Comparison of ENCODE assay signal across 14 mouse cellular contexts in the genomic region with DNA sequence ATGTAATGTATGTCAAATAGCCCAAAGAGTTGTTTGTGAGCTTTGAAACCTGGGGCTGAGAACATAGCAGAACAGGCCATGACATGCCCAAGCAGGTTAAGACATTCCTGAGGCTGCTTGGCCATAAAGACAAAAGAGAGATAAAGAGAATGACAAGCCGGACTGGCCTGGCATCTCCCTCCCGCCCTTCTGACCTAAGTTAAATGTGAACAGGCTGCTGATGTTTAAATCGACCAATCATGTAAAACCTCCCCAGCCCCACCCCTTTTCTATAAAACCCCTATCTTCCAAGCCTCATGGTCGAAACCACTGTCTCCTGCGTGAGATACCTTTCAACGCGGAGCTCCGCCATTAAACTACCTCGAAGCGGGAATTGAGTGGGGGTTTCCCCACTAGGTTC. TPM values are rescaled to one million over a fixed set of nuclear protein-coding genes. Genes with fewer than 3 reads are reported as not detected.
DNase-seq lines count a peak whose midpoint lies in the region.
"Had no signal": no experiment of that assay in that cellular context is flagged by ENCODE, and none has a peak within 500 bp of the region (broad histone marks: within the 10 kb centered on the region; RNA-seq: fewer than 3 reads in every experiment).

No protein-coding gene starts in this region.

- DNase-seq in ES-CJ7 (ENCODE audit: low read depth, low spot score), result peak; percentile 88
- DNase-seq in R1 (ENCODE audit: low read depth, low spot score), result peak; percentile 91
- DNase-seq in adrenal gland, postnatal 25 days, result no peak
- no peak for DNase-seq in ovary, postnatal 10 days (ENCODE audit: low spot score)
- DNase-seq in right cerebral cortex, postnatal 14 days, result no peak
- DNase-seq: adrenal gland, adult 8-10 months; adrenal gland, postnatal 14 days; cerebellum, adult 11 months; cerebellum, adult 18-20 months; cerebellum, adult 8-10 months; cerebellum, adult 9-11 months; cerebellum, postnatal 14 days; cerebellum, postnatal 36 days; embryo, embryonic 11 days had no signal

RNA-seq across cellular contexts. Expression of a gene that starts 24.8 kb away (rescaled TPM):
- 41.7 and 43.5 TPM in 2 replicates for total RNA-seq in adrenal gland, postnatal 25 days (2021)

Comparison
In these comparisons a context has a peak if more than half of its experiments do, and no peak if none do; other contexts are left out.
1. DNase-seq: peak in ES-CJ7 (single experiment) and R1 (single experiment); none in adrenal gland, postnatal 25 days (single experiment), ovary, postnatal 10 days (single experiment) and right cerebral cortex, postnatal 14 days (single experiment).